Mouse (Mus musculus) olfactory bulb, adult 2 months (tissue): Measurements from ENCODE around the gene Actrt3.

Source experiments
- CTCF ChIP-seq: fragments of 200-500 bp; IDR thresholded peaks from 2 replicates; pipeline ENCODE4 v1.5.1; 2012; ENCODE audit warnings: low read depth, mild to moderate bottlenecking, low read length, moderate library complexity; ENCODE audit not compliant: insufficient read depth
- POLR2A ChIP-seq: fragments of 200-500 bp; IDR thresholded peaks from 2 replicates; pipeline ENCODE4 v1.6.1; 2012; ENCODE audit warnings: mild to moderate bottlenecking, low read depth, low read length, moderate library complexity; ENCODE audit not compliant: insufficient read depth

DNA sequence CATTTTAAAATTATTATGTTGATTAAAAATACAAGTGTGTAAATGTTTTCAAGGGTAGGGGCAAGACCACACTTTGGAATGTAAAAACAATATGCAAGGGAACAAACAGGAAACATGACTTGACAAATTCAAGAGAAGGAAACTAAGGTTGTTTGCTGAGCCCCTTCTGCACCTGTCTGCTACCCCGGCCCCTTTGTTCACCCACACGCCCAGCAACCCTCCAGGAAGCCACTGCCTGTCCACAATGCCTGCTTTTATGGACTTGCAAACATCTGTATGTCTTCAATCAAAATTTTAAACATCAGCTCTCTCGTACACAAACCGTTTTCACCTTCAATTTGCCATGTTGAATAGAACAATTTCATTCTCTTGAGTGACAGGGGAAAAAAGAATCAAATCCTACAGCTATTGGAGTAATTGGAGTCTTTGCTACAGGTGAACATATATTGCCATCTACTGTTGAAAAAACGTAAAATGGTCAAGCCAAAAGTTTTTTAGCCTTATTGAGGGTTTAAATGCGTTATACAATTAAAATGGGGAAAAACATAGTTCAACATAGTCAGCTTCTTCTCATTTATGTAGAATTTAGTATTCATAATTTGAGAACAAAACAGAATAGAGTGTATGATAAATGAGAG lies 38.9 kb downstream of the Actrt3 start:
- TF ChIP-seq CTCF (no peak), POLR2A (no peak)
